Mouse (Mus musculus): ENCODE data around the gene Npm1. TPM values are rescaled to one million over a fixed set of nuclear protein-coding genes. Genes with fewer than 3 reads are reported as not detected.

Npm1 gene
- polyA plus RNA-seq, 1 experiment from 2014 or later, result 1,033 TPM

DNA sequence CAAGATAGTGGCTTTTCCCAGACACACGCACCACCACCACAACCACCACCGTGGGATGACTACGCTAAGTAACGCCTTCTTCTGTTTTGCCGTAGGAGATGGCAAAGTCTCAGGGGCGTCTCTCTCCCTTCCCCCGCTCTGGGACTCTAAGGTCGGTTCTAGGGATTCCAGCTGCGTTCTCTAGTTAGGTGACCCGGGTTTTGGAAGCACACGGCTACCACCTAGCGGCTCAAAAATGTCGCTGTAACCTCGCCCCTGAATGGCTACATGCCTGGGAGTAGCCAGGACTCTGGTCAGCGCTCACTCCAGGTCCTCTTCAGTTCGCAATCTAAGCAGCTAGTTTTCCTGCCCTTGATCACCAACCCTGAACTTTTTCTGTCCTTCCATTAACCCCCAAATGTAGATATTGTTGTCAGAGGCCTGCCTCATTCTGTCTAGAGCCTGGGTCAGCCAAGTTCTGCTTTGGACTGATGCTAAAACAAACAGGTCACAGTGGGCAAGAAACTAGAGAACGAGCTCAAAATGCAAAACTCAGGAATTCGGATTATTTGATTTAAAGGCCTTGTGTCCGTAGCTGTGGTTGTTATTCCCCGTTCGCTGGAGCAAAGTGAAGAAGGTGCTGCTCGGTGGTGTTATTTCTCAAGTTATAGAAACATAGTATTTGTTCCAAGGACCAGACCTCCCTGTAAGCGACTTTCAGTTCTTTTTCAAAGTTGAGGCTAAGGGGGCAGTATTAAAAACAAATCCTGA is 14.5 kb downstream of the Npm1 start:
- Histone ChIP-seq H3K36me3 (peaks cover 41% of the 10 kb centered on the region), H3K9me3 (no peaks in the 10 kb centered on the region)
- peak; percentile 94 for DNase-seq (ENCODE audit: low spot score)

DNA sequence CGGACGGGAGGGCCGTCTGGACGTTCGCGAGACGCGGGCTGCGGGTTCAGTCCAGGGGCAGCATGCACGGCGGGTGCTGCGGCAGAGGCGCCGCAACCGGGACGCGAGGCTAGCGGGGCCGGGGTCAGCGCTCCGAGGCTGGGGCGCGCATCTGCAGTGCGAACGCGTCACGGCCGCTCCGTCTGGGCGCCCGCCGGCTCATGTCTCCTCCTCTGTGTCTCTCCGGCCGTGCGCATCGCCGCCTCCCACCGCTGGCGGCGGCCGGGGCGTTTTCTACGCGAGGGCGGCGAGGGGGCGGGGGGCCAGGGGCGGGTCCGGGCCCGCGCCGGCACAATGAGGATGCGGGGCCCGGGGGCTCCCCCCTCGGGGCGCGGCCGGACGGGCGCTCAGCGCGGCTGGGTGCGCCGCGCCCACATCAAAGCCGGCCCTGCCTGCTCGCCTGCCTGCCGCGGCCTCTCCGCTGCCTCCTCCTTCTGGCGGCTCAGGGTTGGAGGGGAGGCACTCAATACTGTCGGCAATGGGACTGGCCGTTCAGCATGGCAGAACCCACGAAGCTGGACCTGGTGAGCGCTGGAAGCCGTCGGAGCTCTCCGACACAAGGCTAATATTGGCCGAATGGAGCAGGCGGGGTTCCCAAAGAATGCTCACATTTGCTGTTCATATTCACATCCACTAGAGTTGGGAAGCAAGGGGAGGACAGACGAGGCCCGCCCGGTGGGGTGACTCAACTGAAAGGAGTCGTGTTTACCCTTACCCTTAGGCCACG is 15.3 kb downstream of the Npm1 start:
- Histone ChIP-seq H3K27me3 (ENCODE audit: insufficient read depth, poor library complexity, severe bottlenecking) (peaks cover 40% of the 10 kb centered on the region), H3K4me1 (peaks cover 53% of the 10 kb centered on the region), H3K27ac (peak overlapping the region; percentile 49), H3K4me3 (peak overlapping the region; percentile 71), H3K9me3 (no peaks in the 10 kb centered on the region), H3K36me3 (peaks cover 34% of the 10 kb centered on the region)
- DNase-seq (ENCODE audit: low spot score), result no peak
- under 1% methylated on average over 78 of the region's 85 CpGs for WGBS

More for the DNA sequence above, 14.5 kb downstream of the Npm1 start:
- no peak overlapping the region for H3K27ac ChIP-seq
- WGBS, result 6% methylated on average over 23 of the region's 23 CpGs
- H3K27me3 ChIP-seq (ENCODE audit: insufficient read depth, poor library complexity, severe bottlenecking), result peaks cover 35% of the 10 kb centered on the region
- H3K4me3 ChIP-seq, result peak overlapping the region; percentile 71
- H3K4me1 ChIP-seq, result peaks cover 45% of the 10 kb centered on the region

DNA sequence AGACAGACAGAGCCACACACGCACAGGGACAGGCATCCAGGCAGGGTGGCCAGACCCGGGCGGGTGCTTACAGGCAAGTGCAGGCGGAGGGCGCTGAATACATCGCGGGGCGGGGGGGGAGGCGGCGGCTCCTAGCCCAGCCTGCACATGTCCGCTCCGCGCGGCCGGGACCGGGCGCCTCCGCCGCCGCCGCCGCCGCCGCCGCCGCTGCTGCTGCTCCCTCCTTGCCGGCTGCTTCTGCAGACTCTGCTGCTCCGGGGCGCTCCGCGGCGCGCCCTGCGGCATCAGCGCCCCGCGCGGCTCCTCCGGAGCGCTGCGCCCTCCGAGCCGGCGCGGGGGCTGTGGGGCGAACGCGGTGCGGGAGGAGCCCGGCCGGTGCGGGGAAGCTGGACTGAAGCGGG is 15.8 kb downstream of the Npm1 start, which contains the start of gene Fgf18:
Gene Fgf18, minus strand, starts transcription at position 230 of the 401 bp plus-strand sequence.
- H3K27ac ChIP-seq, result peak within 1 kb of the TSS; percentile 49
- peaks cover 28% of the 10 kb centered on the region for H3K36me3 ChIP-seq
- peaks cover 43% of the 10 kb centered on the region for H3K27me3 ChIP-seq (ENCODE audit: insufficient read depth, poor library complexity, severe bottlenecking)
- under 1% methylated on average over 41 of the region's 53 CpGs for WGBS
- peaks cover 58% of the 10 kb centered on the region for H3K4me1 ChIP-seq
- no peaks in the 10 kb centered on the region for H3K9me3 ChIP-seq
- peak within 1 kb of the TSS; percentile 71 for H3K4me3 ChIP-seq
- DNase-seq (ENCODE audit: low spot score), result no peak

DNA sequence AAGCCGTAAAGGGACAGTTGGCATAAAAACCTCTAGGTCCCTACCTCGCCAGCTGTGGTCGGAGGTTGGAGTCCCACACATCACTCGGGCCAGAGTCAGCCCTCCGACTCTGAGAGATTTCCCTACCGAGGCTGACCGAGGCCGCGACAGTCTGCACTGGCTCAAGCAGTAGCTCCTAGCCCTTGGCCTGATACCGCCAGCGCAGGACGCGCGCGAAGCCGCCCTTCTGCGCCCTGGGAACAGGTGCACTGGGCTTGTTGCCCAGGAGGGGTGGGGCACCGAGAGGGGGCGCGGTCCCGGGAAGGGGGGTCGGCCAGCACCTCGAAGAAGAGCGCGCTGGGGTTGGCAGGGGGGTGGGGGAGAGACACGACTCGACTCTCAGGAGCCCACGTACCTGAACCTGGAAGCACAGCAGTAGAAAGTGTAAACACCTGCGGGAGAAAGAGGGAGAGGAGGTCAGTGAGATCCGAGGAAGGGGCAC is 16.3 kb downstream of the Npm1 start:
- no peak for DNase-seq (ENCODE audit: low spot score)
- Histone ChIP-seq H3K9me3 (no peaks in the 10 kb centered on the region), H3K4me1 (peaks cover 62% of the 10 kb centered on the region), H3K27ac (peak overlapping the region; percentile 49; the same call in 1 of the 2 replicates), H3K36me3 (peaks cover 23% of the 10 kb centered on the region), H3K27me3 (ENCODE audit: insufficient read depth, poor library complexity, severe bottlenecking) (peaks cover 43% of the 10 kb centered on the region), H3K4me3 (peak overlapping the region; percentile 71)
- 3% methylated on average over 30 of the region's 30 CpGs for WGBS

DNA sequence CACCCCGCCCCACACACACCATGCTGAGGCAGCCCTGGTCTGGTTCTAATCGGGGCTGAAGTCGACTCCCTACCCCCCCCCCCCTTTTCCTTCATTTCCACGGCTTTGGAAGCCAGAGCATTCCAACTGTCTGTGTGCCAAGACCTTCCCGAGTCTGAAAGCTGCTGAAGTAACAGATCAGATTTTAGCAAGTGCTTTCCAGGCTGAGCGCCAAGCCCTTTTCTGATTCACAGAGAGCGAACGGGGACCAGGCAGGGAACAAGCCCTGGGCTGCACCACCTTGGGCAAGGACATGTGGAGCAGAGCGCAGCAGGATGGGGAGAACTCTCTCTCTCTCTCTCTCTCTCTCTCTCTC is 16.9 kb downstream of the Npm1 start:
- Histone ChIP-seq H3K9me3 (no peaks in the 10 kb centered on the region), H3K27me3 (ENCODE audit: insufficient read depth, poor library complexity, severe bottlenecking) (peaks cover 43% of the 10 kb centered on the region), H3K36me3 (peaks cover 17% of the 10 kb centered on the region), H3K4me3 (peak overlapping the region; percentile 71; the same call in 1 of the 2 replicates), H3K4me1 (peaks cover 62% of the 10 kb centered on the region), H3K27ac (no peak overlapping the region)
- 9% methylated on average over 9 of the region's 9 CpGs for WGBS
- DNase-seq (ENCODE audit: low spot score), result no peak

DNA sequence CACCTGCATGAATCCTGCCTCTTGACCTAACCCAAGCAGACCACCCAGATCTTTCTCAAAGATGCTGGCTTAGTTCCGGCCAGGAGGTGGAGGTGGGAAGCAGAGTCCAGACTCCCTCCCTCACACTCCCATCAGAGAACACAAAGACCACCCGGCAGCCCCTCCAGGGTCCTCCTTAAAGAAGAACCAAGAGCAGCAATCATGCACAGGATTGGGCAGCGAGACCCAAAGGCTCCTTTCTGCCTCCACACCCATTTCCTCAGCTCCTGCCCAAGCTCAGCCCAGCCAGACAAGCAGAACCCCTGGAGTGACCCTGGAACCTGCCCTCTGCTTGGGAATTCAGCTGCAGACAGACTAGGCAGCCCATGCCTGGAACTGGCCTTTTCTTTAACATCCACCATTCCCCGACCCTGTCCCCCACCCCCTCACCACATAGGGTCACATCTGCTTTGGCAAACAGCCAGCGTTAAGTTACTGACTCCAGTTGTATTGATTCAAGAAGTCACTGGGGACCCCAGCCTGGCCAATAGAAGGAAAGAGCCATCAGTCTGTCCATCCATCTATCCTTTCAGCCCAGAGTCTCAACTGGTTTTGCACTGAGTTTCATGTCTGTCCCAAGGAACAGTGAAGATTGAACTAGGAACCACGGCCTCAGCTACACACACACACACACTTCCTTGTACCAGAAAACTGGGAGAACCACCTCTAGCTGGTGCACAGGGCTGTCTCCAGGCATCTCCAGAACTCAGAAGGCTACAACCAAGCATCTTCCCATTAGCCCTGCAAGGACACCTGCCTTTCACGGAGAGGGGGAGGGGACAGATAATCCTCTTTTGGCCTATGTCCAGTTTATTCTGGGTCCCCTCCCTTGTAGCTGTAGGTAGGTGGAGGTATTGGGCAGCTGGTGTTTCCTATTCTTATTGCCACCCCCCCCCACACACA is 17.5 kb downstream of the Npm1 start:
- H3K27me3 ChIP-seq (ENCODE audit: insufficient read depth, poor library complexity, severe bottlenecking), result peaks cover 48% of the 10 kb centered on the region
- peaks cover 11% of the 10 kb centered on the region for H3K36me3 ChIP-seq
- no peak for DNase-seq (ENCODE audit: low spot score)
- no peaks in the 10 kb centered on the region for H3K9me3 ChIP-seq
- peak overlapping the region; percentile 71; the same call in 1 of the 2 replicates for H3K4me3 ChIP-seq
- peaks cover 62% of the 10 kb centered on the region for H3K4me1 ChIP-seq
- WGBS, result 35% methylated on average over 7 of the region's 7 CpGs
- no peak overlapping the region for H3K27ac ChIP-seq

DNA sequence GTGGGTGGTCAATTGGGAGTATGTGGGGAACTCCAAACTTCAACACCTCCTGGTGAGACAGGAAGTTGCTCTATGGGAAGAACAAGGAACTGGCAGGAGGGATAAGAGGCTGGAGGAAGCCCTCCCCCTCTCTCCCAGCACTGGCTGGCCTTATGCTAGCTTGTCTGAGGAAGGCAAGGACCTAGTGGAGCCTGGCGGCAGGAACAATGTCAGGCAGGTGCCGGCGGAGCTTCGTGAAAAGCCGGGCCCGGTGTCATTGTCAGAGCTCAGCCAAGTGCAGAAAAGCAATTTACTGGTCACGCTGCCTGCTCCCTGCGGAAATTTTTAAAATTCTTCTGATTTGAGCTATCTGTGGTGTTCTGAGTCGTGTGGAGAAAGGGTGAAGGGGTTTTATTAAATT is 19.1 kb downstream of the Npm1 start:
- H3K27ac ChIP-seq, result no peak overlapping the region
- H3K4me3 ChIP-seq, result no peak overlapping the region
- H3K27me3 ChIP-seq (ENCODE audit: insufficient read depth, poor library complexity, severe bottlenecking), result peaks cover 60% of the 10 kb centered on the region
- H3K36me3 ChIP-seq, result no peaks in the 10 kb centered on the region
- peaks cover 62% of the 10 kb centered on the region for H3K4me1 ChIP-seq
- no peaks in the 10 kb centered on the region for H3K9me3 ChIP-seq
- DNase-seq (ENCODE audit: low spot score), result no peak
- 16% methylated on average over 9 of the region's 9 CpGs for WGBS

DNA sequence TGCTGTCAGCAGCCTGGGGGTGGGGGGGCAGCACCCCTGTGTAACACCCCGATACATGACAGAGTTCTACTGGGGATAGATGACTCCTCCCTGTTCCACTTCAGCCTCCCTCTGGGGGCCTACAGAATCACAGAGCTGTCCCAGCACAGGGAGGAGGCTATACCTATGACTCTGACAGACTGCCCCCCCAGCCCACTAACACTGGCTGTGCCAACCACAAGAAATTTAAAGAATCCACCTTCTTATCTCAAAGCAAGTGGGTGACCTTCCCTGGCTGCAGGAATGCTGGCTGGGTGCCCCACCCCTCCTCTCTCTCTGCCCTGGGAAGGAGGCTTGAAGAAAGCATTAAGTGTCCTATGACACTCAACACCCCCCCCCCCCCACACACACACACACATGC is 20.2 kb downstream of the Npm1 start:
- Histone ChIP-seq H3K36me3 (no peaks in the 10 kb centered on the region), H3K4me1 (peaks cover 57% of the 10 kb centered on the region), H3K9me3 (no peaks in the 10 kb centered on the region), H3K27me3 (ENCODE audit: insufficient read depth, poor library complexity, severe bottlenecking) (peaks cover 60% of the 10 kb centered on the region), H3K4me3 (no peak overlapping the region), H3K27ac (no peak overlapping the region; the same call in 1 of the 2 replicates)
- peak; percentile 83 for DNase-seq (ENCODE audit: low spot score)
- WGBS, result 22% methylated on average over 1 of the region's 1 CpGs

DNA sequence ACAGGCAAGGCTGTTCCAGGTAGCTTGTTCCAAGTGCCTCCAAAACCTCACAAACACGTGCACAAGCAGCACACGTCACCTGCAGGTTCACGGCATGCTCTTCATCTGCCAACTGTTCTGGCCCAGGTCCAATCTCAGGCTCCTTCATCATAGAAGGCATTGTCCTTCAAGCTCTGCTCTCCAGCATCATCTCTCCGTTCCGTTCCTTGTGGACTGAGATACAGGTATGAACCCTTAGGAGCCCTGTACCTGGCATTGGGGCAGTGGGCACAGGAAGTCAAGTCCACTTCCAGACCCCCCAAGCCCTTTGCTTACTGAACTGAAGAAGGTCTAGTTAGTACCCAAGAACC is 22.9 kb downstream of the Npm1 start:
- Histone ChIP-seq H3K27ac (no peak overlapping the region), H3K4me3 (no peak overlapping the region), H3K4me1 (peaks cover 36% of the 10 kb centered on the region), H3K9me3 (no peaks in the 10 kb centered on the region), H3K36me3 (no peaks in the 10 kb centered on the region), H3K27me3 (ENCODE audit: insufficient read depth, poor library complexity, severe bottlenecking) (peaks cover 53% of the 10 kb centered on the region)
- no peak for DNase-seq (ENCODE audit: low spot score)
- 87% methylated on average over 5 of the region's 5 CpGs for WGBS

DNA sequence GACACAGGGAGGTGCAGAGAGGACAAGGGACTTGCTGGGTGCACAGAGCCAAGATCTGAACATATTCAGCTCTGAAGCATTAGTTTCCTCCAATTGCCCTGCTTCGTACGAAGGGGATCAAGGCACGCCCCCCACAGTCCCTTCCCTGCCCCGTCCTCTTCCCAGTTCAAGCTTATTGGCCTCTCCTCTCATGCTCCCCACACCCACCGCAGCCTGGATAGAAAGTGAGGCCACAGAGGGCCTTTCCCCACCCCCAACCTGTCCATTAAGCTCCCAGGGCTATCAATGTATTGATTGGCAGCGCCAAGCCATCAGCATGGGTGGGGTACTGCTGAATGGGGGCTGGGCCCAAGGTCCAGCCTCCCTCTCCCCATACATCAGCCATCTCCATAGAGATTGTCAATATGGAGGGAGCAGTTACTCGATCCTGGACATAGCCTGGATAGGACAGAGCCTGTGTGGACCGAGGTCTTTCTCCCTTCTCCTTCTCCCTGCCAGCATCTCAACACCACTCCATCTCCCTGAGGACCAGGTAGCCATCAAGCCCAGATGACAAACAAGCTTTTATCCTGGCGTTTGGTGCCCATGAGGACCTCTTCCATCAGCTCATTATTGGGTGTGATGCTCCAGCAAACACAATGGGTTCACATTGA is 23.4 kb downstream of the Npm1 start:
- peaks cover 34% of the 10 kb centered on the region for H3K4me1 ChIP-seq
- peaks cover 50% of the 10 kb centered on the region for H3K27me3 ChIP-seq (ENCODE audit: insufficient read depth, poor library complexity, severe bottlenecking)
- 73% methylated on average over 9 of the region's 9 CpGs for WGBS
- DNase-seq (ENCODE audit: low spot score), result peak; percentile 73
- H3K27ac ChIP-seq, result no peak overlapping the region
- H3K36me3 ChIP-seq, result no peaks in the 10 kb centered on the region
- H3K9me3 ChIP-seq, result no peaks in the 10 kb centered on the region
- H3K4me3 ChIP-seq, result no peak overlapping the region

DNA sequence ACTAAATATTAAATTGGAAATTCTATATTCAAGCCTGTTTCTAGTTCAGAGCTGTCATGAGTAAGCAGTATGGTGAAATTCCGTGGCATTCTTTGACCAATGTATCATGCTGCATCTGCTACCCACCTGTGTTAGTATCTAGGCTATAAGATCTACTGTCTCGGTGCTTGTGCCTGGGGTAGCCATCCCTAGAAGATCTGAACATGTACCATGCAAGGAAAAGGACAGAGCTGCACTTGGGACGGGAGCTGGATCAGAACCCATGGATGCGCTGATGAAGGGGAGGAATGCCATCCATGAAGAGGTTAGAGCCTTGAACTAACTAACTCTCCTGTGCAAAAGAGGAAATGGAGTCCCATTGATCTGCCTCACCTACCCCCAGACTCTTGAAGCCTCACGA is 24.3 kb downstream of the Npm1 start:
- WGBS, result 84% methylated on average over 5 of the region's 5 CpGs
- no peaks in the 10 kb centered on the region for H3K9me3 ChIP-seq
- no peak overlapping the region for H3K4me3 ChIP-seq
- DNase-seq (ENCODE audit: low spot score), result peak; percentile 64
- peaks cover 51% of the 10 kb centered on the region; the same call in 1 of the 2 replicates for H3K27me3 ChIP-seq (ENCODE audit: insufficient read depth, poor library complexity, severe bottlenecking)
- H3K36me3 ChIP-seq, result no peaks in the 10 kb centered on the region
- no peak overlapping the region for H3K27ac ChIP-seq
- peaks cover 25% of the 10 kb centered on the region for H3K4me1 ChIP-seq

DNA sequence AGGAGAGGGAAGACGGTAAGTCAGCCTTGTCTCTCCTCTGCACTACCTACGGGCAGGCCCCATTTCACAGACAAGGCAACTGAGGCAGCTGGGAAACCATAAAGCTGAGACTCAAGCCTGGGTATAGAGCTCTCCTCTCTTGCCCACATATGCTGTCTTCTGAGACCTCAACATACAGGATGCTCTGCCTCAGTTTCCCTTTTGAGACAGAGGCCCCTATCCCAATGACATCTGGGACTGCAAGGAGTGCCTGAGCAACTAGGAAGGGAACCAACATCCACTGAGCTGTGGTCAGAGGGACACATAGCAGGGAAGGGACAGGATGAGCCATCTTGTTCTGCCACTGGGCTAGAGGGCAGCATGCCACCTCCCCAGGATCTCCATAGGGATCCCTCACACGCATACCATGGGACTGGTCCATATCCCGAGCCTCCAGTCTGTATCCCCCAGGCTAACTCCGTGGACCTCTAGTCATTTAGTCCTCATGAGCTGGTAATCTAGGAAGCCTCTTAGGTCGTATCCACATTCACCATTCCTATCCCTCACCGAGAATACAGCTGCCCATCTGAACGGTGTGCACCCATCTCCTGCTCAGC is 28.5 kb downstream of the Npm1 start:
- Histone ChIP-seq H3K4me3 (no peak overlapping the region), H3K27me3 (ENCODE audit: insufficient read depth, poor library complexity, severe bottlenecking) (peaks cover 45% of the 10 kb centered on the region), H3K27ac (no peak overlapping the region), H3K9me3 (no peaks in the 10 kb centered on the region), H3K4me1 (peaks cover 9% of the 10 kb centered on the region; the same call in 1 of the 2 replicates), H3K36me3 (no peaks in the 10 kb centered on the region)
- peak; percentile 51 for DNase-seq (ENCODE audit: low spot score)
- 84% methylated on average over 8 of the region's 8 CpGs for WGBS

Measured in heart, embryonic 10.5 days (tissue).